Mouse (Mus musculus): ENCODE results near the gene Lrrc26.

Gene Lrrc26

DNA sequence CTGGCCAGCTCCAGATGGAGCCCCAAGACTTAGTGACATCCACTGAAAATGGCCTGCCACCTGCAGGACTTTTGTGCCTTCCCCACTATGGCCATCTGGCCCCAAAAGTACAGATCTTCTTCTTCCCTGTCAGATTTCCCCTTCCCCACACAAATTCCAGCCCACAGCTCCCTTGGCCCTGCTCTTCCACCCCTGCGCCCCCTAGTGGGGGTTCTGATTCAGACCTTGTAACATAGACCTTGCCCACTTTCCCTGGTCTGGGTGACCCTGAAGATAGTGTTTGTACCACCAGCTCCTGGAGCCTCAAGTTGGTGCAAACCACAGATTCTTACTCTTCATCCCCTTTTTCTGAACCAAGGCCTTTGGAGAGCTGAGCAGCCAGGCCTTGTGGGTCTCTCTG is 3.1 kb downstream of the Lrrc26 start:
- peak in 1 of 2 experiments; percentile 61 for DNase-seq (ENCODE audit: low spot score in 2 of 2)

DNA sequence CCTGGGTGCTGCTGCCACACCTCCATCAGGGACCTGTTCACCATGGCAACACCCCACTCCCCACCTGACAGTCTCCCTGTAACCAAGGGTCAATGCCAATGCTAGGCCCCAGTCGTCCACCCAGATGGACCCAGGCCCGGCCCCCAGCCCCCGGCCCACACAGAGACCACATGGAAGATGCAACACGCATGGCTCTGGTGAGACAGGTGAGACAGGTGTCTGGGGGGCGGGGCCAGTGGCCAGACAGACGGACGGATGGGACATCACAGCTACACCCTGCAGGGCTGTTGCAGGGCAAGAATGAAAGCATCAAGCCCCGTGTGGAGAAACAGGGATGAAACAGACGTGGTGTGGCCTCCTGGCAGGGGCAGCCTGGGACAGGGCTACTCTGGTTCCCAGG is 4.0 kb downstream of the Lrrc26 start:
- DNase-seq (ENCODE audit: low spot score in 2 of 2): peak in 1 of 2 experiments; percentile 20

DNA sequence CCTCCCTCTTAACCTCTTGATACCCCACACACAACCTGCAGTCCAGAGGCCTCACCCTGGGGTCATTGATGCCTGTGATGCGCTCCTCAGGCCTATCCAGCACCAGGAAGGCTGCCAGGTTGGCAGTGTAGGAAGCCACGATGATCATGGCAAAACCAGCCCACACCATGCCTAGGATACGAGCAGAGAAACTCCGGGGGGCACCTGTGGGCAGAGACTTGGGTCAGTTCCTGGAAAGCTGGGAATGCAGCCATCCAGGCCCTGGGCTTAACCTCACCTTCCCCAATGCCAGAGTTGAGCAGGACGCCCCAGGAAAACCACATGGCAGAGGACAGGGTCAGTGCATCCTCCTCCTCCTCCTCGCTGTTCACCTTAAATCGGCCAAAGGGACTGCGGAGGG is 7.4 kb downstream of the Lrrc26 start:
- DNase-seq (ENCODE audit: low spot score in 2 of 2): peak in 1 of 2 experiments; percentile 8

DNA sequence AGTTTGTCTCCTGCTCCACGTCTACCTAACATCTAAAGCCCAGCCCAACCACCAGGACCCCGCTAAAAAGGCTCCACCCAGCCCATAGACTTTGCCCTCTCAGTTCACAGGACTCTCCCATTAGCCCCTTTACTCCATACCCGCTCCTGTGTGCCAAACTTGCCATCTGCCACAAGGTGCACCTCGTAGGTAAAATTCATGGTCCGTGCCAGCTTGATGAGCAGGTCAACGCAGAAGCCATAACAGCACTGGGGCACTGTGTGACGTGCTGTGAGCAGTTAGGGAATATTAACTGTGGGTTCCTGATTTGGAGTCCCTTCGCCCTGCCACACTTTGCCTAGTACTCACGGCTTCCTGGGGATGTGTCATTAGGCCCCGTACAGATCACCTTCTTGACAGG is 8.3 kb downstream of the Lrrc26 start:
- no peak for DNase-seq (ENCODE audit: low spot score in 2 of 2)

DNA sequence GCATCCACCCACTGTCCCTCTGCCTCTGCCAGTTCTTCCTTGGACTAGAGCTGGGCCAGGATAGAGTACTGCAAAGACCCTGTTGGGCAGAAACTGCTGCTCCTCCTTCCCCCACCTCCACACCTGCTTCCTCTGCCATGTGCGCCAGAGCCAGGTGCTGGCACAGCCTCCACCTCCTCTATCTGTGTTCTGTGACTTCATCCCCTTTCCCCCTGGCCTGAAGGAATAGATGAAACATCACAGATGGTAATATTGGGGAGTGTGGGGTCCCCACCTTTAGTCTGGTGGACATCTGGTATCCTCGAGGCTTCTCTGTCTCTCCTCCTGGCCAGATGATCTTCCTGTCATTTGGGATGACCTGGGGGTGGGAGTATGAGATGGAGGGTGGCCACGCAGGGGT is 13.7 kb downstream of the Lrrc26 start:
- DNase-seq (ENCODE audit: low spot score in 2 of 2): no peak

DNA sequence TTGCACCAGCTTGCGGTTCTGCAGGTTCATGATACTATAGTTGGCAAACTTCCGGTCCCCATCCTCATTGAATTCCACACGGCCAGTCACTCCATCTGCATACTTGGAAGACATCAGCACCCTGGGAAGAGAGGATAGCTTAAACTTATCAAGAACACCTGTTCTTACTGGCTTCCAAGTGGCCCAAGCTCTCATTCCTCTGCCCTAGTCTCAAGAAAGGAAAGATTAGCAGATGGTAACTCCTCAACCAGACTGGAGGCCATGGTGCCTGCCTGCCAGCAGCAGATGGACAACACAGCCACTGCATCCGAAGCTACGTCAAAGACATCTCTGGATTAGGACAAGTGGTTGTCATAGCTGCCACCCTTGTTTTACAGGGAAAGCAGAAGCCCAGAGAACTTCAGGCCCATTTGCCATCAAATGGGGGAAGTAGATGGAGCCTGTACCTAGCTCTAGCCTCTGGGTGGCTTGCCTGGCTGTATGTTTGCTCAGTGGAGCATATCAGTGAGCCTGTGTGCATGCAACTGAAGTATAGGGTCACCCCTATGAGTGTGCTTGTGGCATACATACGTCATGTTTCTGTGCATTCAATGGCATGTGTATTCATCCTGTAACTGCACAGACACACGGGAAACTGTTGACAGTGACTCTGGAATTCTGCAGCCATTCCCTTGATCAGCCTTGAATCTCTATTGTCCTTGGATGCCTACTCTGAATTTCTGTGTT is 14.4 kb downstream of the Lrrc26 start:
- DNase-seq (ENCODE audit: low spot score in 2 of 2): no peak

DNA sequence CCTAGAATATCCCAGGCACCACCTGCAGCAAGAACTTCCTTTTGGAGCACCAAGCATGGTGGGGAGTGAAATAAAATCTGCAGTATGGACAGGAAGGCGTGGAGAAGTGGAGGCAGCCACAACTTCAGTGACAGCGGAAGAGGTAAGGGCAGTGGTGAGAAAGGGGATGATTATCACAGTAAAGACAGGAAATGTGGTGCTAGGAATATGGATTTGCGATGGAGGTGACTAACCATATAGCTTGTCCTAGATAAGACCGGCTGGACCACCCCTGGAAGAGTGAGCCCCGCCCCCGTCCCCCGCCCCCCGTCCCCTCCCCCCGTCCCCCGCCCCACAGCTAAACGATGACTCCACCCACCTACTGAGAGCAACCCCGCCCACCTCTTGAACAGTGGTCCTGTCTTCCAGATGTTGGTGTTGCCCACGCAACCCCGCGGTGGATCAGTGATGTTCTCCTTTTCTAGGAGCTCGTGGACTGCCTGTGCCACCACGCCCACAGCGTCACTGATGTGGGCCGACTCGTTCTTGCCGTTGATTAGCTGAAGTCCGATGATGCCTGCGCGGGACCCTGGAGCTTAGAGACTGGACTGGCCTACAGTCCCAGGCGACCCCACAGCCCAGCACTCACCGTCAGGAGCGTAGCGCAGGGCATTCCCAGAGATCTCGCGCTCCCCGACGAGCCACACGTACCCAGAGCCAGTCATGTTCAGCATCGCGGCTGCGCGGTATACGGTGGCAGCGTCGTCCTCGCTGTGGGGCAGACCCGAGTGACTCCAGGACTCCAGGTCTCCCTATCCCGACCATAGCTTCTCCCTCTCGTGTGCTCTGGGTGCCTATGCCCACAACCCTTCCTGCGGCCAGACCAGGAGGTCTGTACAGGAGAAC is 15.2 kb downstream of the Lrrc26 start:
- DNase-seq (ENCODE audit: low spot score in 2 of 2): peak in 1 of 2 experiments; percentile 58

DNA sequence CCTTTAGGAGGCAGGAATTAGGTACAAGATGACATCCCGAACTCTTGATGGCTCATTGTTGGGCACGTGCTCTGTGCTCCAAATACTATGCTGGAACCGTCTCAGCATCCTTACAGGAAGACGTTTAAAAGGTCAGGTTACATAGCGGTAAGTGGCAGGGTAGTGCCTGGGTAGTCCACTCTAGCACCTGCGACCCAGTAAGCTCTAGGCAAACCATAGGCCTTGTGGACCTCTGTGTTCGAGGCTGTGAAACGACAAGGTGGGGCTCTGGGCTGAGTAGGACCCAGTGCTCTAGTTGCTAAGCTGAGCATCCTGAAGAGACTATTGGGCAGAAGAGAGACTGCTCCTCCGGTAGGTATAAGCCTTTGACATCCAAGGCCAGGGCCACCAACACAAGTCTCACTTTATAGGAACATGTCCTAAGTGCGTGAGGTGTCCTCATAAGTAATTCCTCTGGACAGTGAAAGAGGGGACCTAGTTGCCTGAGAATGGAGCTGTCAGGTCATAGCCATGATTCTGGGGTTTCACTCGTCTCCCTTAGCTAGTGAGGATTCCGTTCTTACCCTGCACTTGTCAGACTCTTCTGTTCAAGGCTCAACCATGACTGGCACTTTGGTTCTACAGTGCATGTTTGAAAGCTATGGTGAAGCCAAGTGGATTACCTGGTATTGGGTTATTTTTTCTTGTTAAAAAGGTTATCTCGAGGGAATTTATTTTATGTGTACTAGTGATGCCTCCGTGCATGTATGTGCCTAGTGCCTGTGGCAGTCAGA is 16.1 kb downstream of the Lrrc26 start:
- peak in 1 of 2 experiments; percentile 5 for DNase-seq (ENCODE audit: low spot score in 2 of 2)

DNA sequence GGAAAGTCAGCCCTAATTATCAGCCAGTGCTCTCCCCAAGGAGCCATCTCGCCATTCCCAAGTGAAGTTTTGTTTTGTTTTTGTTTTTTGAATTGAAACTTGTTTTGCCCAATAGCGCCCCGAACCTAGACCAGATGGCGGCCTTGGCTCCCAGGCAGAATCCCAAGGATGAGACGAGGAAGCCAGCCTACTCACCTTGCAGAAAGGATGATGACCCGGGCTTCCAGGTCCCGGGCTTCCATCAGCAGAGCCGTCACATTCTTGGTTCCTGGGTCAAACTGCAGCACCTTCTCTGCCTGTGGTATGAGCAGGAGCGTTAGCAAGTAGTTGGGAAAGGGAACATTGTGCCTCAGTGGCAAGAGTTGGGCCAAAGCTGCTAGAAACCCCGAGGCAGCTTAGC is 20.5 kb downstream of the Lrrc26 start:
- peak in 1 of 2 experiments; percentile 4 for DNase-seq (ENCODE audit: low spot score in 2 of 2)

DNA sequence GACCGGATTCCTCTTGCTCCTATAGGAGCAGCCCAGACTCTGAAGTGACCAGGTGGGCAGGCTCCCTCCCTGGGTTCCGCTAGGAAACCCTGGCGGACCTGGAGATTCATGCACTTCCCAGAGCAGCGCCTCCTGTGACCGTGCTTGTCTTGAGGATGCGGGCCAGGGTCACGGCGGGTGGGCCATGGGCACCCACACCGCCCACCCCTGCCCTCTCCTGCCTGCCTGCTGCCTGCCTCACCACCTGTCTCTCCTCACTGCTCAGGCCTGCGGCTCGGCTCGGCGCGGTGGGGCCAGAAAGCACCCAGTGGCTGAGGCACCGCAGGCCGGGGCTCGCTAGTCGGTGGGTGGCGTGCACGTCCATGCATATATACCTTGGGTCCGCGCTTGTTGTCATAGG is 21.3 kb downstream of the Lrrc26 start:
- no peak for DNase-seq (ENCODE audit: low spot score in 2 of 2)

DNA sequence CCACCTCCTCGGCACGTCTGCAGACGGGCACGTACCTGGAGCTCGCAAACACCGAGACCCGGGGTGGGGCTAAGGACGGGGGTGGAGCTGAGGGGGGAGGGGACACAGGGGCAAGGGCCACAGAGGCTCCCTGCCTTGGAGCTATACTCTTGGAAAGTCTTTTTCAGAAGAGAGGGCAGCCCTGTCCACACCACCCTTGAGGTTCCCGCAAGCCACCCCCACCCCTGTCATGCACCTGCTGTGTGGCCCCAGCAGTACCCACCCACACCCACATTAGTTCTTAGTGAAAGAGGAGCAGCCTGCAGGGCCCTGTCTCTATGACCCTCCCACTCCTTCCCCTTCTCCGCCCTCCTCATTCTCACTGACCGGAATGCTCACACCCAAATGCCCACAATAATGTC is 21.8 kb downstream of the Lrrc26 start:
- DNase-seq (ENCODE audit: low spot score in 2 of 2): no peak

DNA sequence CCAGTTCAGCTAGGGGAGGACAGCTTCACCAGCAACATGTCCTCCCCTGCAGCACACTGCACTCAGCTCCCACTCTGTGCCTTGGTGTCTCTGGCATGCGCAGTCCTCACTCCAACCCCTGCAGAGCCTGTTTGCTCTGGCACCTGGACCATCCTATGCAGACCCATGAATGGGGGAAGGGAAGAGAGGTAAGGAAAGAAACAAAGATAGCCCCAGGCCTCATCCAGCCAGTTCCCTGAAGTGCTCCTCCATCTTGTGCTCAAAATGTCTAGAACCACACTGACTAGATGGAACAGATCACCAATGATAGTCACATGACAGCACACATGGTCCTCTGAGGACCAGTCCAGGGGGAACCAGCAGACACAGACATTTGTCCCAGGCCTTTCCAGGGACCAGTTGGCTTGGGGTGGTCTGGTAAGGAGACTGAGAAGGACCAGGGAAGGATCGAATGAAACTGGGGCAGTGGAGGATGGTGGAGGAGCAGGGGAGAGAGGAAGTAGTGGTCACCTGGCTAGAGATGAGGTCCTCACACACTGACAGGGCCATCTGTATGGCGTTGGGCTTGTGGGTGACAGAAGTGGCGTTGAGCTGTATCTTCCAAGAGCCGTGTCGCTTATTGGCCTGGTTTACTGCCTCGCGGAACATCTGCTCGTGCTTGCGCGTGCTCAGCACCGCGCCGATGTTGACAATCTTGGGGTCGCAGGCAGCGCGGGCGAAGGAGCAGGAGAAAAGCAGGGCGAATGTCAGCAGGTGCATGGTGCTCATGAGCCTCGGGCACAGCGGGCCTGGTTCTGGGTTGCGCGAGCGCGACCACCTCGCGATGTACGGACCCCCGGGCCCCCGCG is 28.6 kb downstream of the Lrrc26 start:
- DNase-seq (ENCODE audit: low spot score in 2 of 2): peak; percentile 28 to 50

DNA sequence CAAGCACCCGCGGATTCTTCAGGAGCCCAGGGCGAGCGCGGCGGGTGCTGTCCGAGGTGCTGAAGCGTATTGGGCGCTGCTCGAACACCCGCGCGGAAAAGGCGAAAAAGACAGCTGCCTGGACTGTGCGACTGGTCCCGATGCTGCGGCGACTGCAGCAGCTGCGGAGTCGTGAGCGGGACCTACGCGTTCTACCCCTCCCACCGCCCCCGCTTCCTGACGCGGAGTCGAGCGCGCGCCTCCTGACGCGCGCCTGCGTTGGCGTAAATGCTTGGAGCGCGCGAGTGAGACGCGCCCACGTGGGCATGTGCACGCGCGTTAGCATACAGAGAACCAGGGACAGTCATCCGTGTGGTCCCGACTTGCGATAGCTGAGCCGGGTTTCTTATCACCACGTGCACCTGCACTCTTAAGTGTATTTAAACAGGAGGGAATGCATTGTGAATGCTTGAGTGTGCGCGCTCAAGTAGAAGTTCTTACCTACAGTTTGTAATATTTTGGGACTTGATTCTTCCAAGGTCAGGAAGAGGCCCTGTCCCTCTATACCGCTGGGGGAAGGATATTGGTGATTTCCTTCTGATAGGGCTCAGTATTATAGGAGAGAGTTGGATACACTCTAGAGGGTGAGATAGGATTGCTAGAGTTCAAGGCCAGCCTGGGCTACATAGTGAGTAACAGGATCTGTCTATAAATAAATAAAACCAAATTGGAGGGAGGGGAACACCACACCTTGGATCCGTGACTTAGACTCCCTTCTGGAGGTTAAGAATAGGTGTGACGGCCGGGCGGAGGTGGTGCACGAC is 29.5 kb downstream of the Lrrc26 start, which contains the start of gene Grin1:
Gene Grin1 (minus strand): TSS at position 217 of the 803 bp plus-strand sequence.
- DNase-seq (ENCODE audit: low spot score in 2 of 2): peak; percentile 86 to 87

DNA sequence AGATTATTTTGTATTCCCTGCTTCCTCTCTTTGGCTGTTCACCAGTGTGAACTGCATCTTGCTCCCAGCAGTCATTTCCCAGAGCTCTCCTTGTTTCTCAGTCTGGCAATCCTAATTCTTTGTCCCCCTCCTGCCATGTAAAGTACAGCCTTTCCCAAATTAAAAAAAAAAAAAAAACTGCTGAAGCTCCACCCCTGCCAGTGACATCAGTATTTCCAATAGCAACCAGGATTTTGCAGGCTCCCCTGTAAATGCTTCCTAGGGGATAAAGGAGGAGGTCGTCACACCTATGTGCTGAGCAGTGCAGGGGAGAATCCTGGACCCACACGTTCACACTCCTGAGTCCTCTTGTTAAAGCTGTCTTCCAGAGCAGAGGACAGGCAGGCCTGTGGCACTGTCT is 30.4 kb downstream of the Lrrc26 start:
- no peak for DNase-seq (ENCODE audit: low spot score in 2 of 2)

DNA sequence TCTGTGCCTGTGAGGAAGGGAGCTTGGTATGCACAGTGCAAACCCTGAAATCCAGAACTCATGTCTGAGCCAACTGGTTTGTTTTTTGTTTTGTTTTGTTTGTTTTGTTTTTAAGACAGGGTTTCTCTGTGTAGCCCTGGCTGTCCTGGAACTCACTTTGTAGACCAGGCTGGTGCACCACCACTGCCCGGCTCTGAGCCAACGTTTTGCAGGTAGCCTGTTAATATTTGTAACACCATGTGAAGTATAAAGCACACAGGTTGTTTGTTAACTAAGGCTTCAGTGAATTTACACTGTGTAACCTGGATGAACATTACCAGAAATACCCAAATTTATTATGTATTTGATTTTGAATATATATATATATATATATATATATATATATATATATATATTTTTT is 36.3 kb downstream of the Lrrc26 start:
- DNase-seq (ENCODE audit: low spot score in 2 of 2): no peak

DNA sequence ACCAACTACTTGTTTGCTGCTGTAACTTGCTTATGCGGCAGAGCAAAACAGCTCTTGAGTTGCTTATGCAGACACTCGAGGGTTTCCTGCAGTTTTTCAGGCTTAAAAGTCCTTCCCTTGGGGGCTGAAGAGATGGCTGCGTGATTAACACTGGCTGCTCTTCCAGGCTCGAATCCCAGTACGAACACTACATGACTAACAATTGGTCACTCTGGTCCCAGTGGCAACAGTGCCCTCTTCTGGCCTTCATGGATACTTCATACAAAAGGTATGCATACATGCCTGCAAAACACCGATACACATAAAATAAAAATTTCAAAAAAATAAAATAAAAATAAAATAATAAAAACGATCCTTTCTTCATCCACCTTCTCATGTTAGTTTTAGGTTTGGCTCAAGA is 38.7 kb downstream of the Lrrc26 start:
- no peak for DNase-seq (ENCODE audit: low spot score in 2 of 2)

DNA sequence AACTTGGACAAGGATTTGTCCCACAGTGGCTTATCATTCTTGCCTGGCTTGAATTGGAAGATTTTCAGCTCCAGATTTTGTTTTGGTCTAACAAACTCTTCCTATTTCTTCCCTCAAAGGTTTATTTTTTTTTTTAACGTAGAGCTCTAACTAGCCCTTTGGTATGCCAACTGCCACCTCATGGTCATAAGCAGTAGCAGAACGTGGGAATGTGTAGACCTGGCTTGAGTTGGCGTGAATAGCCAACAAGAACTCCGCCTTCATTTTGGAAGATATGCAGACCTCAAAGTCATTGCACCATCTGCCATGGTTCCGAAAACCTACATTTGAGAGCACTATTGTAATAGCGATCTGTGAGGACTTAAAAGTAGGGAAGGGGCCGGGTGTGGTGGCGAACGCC is 41.8 kb downstream of the Lrrc26 start:
- DNase-seq (ENCODE audit: low spot score in 2 of 2): no peak

DNA sequence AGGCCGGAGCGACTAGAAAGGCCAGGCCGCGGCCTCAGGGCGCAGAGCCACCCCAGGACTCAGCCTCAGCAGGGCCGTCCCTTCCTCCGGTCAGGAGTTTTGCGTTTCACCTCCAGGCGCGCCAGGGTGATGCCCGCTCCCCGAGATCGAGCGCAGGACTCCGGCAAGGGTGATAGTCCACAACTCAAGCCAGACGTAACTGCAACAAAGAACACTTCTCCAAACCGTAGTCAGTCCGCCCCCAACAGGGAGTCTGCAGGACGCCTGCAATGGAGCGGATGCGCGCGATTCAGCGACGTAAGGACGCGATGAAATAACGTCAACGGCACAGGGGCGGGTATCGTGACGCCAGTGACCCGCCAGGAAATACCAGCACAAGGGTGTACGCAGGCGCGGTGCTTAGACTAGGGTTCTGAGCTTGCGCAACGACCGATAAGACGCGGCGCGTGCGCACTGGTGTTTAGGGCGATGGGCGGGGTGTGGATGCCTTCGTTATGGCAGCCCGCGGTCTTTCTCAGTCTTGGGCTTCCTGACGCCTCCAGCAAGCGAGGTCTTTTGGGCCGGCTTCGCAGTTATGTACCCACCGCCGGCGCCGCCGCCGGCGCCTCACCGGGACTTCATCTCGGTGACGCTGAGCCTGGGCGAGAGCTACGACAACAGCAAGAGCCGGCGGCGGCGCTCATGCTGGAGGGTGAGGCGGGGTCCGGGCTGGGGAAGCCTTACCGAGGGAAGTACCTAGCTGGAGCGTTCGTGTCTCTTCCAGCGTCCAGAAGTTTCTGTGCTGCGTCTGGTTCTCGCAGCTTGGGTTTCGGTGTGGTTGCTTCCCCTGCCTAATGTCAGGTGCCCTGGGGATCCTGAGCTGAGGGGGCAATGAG is 42.8 kb downstream of the Lrrc26 start, which contains the start of gene Man1b1:
Gene Man1b1 (plus strand): TSS at position 53 of the 875 bp plus-strand sequence.
- peak; percentile 98 to 99 for DNase-seq (ENCODE audit: low spot score in 2 of 2)

DNA sequence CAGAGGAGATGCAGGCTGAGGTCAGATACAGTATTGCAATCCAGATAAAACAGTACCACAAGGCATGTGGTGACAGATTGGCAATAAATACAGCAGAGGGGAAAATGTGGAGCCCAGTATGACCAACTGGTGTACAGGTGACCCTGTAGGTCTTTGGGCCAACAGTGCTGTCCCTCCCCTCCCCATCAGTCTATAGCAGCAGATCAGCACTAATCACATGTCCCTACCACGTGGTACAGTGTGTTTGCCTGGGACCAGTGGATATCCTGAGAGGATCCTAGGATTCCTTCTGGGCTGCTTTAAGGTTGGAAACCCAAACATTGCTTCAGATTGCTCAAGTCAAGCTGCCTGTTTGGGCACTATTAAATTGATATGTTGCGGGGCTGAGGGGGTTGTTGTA is 43.9 kb downstream of the Lrrc26 start:
- DNase-seq (ENCODE audit: low spot score in 2 of 2): no peak

Data from frontal cortex, postnatal 10 days (tissue).